Mouse (Mus musculus): ENCODE measurements around the gene Dusp15.

- TF ChIP-seq POLR2A (IDR thresholded peaks at IDR 0.05; ENCODE audit: insufficient read depth, low read depth, low read length) (no peak), CTCF (IDR thresholded peaks at IDR 0.05; ENCODE audit: insufficient read depth, low read depth, low read length) (no peak)
Observed at GRCm38 (mm10) chr2:152911031-152911430, 40.5 kb downstream of the Dusp15 start, which contains the start of gene Mylk2.
